Mouse (Mus musculus) bone marrow macrophage, adult 2 months (primary cell): ENCODE data around the gene Gm6993.

Experiments
- CTCF ChIP-seq: IDR thresholded peaks from 2 replicates; pipeline ENCODE4 v1.5.1; 2012; ENCODE audit warnings: low read depth, mild to moderate bottlenecking, low read length, moderate library complexity
- POLR2A ChIP-seq: IDR thresholded peaks from 2 replicates; pipeline ENCODE4 v1.6.1; 2012; ENCODE audit warnings: mild to moderate bottlenecking, low read depth, low read length, borderline replicate concordance

DNA sequence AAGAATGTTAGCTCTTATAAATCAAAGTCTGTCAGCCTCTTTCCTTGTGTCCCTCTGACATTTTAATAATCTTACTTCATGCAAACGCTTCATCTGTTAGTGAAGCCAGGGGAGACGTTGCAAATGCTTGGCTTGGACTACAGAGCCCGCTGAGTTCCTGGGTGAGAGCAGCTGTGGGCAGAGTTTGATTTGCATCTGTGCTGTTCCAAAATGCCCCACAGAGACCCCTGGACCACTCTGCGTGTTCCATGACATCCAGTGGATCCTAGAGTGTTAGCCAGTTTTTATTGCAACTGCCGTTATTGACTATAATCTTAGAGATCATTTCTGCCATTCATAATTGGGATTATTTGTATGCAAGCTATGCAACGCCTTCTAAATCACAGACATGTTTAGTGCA lies 31.8 kb upstream of the Gm6993 start:
- TF ChIP-seq CTCF = no peak
- no peak for TF ChIP-seq POLR2A
